Mouse (Mus musculus): ENCODE measurements around the gene Osbpl10. TPM values are rescaled to one million over a fixed set of nuclear protein-coding genes. Genes with fewer than 3 reads are reported as not detected.
"Not testable (repeated sequence)": the region's sequence is repeated elsewhere in the genome, so short reads cannot be mapped to it uniquely, and the experiment has no call there.

The Osbpl10 gene
- total RNA-seq (2015) (not detected in 2 replicates), total RNA-seq (2017) (not detected in 2 replicates)

DNA sequence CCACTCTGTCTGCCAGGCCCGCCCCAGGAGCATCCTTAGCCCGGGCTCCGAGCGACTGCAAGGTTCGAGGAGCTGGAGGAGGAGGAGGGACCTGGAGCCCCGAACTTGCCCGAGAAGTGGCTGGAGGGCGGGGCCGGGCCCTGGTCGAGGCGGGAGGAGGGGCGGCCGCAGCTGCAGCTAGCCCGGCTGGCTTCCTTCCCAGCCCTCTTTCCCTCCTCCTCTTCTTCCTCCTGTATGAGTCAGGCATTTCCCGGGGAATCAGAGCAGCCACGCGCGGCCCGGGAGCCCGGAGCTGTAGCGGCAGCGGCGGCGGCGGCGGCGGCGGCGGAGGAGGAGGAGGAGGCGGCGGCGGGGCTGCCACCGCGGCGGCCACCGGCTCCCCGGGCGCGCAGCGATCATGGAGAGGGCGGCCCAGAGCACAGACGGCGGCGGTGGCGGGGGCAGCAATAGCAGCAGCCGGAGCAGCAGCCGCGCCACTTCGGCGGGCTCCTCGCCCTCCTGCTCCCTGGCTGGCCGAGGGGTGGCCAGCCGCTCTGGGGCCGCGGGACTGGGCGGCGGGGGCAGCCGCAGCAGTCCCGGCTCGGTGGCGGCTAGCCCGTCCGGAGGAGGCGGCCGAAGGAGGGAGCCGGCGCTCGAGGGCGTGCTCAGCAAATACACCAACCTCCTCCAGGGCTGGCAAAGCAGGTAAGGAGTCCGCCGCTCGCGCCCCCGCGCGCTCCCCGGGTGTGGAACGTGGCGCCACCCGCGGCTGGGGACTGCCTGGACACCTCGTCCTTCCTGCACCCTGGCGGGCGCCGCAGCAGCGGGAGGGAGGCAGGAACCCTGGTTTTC, at the start of gene Osbpl10:
Gene Osbpl10 (plus strand): TSS at position 289 of the 831 bp plus-strand sequence.
- peak; percentile 68 for ATAC-seq (replicated peaks; ENCODE audit: poor library complexity)

DNA sequence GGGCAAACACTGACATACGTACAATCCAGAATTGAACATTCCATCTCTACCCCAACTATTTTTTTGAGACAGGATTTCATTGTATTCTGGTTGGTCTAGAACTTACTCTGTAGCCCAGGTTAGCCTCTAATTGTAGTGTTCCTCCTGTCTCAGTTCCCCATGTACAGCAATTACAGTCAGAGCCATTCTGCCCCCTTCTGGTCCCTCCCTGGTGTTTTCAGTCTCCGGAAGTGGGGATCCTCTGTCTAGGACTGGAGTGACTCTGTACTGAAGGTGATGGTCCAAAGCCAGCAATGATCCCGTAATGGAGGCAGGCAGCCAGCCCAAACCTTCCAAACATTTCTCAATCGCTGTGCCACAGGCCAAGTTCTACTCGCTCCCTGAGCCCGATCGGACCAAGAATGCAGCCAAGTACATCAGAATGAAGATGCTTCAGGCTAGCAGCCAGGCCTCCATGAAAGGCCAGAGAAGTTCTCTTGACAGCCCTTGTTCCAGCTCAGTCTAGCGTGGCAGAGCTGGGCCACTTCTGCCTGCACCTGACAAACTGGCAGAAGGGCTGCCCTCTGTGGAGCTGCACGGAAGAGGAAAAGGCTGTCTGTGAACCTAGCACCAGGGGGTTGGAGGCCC, 47.8 kb upstream of the Osbpl10 start:
- ATAC-seq (replicated peaks; ENCODE audit: poor library complexity), result no peak

DNA sequence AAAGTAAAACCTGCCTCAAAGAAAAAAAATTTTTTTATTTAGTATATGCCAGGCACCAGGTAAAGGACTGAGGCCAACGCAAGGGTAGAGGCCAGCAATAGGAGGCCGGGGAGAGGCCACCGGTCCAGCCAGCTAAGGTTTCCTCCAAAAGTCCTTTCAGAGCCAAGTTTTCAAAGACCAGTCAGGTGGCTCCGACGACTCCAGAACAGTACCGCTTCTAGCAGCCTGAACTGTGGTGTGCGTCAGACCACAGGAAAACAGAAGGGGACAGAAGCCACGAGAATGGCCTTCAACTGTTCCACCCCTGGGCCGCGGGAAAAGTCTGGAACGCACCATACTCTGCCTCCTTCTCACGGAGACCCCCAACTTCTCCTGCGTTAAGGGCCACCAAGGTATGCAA, 45.8 kb upstream of the Osbpl10 start:
- ATAC-seq (replicated peaks; ENCODE audit: poor library complexity), result 0 out of 2 replicates have a peak, but pooled peaks have one; percentile 6

DNA sequence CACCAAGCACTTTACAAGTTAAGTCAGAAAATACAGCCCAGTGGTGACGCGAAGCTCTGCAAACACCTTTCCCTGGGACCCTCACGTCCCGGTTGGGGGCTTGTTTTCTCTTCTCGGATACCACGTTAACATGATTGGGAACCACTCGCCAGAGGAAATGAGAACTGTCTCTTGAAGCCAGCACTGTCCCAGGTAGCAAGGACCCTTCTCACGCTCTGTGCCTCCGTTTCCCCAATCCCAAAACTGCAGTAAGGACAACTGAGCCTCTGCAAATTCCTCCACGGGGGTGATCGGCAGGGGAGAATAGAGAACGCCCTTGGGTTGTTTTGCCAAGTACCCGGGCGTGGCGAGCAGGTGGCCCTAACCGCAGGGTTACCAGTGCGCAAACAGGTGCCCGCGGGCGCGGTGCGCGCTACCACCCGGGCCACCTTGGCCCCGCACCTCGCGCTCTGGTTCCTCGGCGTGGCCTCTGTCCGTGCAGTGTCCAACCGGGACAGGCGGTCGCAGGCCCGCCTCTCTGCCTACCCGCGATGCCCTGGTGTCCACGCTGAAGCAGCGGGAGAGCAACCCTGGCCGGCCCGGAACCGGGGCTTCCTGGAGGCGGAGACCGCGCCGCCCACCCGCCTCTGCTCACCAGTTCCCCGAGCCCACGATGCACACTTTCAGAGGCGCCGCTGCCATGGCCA, 45.2 kb upstream of the Osbpl10 start:
- ATAC-seq (replicated peaks; ENCODE audit: poor library complexity), result no peak; the same call in none of the 2 replicates

DNA sequence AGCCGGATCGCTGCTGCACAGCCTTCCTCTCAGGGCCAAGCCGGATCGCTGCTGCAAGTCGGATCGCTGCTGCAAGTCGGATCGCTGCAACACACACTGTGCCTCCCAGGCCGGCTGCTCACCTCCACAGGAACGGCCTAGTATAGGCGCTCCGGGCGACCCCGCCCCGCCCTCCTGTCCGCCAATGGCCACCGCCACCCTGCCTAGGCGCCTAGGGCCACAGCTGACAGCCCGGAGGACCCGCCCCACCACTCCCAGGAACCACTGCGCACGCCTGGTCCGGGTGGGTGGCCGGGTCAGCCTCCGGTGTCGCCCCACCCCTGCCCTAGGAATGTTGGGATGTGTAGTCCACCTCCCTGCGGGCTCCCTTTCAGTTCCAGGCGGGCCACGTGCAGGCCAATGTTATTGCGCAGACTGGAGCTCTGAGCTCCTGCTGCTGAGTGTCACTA, 44.6 kb upstream of the Osbpl10 start, which contains the start of gene Gpd1l:
Gene Gpd1l (minus strand): TSS at position 265 of the 449 bp plus-strand sequence.
- ATAC-seq (replicated peaks; ENCODE audit: poor library complexity), result peak; percentile 92

DNA sequence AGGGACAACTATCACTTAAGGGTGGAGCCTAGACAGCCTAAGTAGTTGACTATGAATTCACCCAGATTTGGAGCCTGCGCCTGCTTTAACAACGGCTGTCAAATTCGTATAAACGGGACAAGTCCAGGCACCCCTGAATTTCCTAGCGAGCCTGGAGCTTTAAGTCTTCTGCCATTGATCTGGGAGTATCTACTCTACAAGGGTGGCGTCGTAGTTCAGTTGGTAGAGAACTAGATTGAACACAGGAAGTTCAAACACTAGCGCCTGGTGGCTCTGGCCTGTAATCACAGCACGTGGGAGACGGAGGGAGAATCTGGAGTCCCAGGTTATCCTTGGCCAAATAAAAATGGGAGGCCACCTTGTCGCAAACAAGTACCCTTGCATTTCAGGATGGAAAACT, 44.1 kb upstream of the Osbpl10 start:
- peak; percentile 19 for ATAC-seq (replicated peaks; ENCODE audit: poor library complexity)

DNA sequence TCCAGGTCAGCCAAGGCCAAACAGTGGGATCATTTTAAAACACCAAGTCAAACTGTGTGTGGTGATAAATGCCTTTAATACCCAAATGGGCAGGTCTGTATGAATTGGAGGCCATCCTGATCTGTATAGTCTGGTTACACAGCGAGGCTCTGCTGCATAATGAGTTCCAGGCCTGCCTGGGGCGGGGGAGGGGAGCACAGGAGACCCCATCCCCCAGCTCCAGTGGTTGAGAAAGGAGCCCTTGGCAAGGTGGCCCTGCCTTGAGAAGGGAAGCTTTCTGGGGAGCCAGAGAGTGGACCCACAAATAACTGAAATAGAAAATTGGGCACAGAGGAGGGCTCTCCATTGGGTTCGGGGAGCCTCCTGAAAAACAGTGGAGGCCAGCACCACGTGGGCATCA, 43.0 kb upstream of the Osbpl10 start:
- no peak for ATAC-seq (replicated peaks; ENCODE audit: poor library complexity)

DNA sequence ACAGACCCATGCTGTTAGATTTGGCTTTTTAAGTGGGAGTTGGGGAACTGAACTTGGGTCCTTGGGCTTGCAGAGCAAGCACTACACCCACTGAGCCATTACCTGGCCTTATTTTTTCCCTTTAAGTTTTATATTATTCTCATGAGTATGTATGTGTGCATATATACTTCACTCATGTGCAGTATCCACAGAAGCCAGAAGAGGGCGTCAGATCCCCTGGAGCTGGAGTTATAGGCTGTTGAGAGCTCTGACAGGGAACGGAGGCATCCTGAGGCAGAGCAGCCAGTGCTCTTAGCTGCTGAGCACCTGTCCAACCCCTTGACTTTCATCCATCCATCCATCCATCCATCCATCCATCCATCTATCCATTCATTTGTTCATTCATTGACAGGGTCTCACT, 41.7 kb upstream of the Osbpl10 start:
- no peak for ATAC-seq (replicated peaks; ENCODE audit: poor library complexity)

DNA sequence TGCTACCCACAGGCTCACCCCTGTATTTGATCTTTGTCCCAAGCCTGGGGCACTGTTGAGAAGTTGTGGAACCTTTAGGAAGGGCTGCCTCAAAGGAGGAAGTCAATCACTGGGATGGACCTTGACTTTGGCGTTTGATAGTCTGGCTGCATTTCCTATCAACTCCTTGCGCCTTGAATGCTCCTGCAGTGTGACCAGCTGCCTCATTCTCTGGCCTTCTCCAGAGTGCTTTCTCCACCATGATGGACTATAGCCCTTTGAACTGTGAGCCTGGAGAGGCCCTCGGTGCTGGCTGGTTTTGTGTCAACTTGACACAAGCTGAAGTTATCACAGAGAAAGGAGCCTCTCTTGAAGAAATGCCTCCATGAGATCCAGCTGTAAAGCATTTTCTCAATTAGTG, 33.7 kb upstream of the Osbpl10 start:
- ATAC-seq (replicated peaks; ENCODE audit: poor library complexity), result no peak

DNA sequence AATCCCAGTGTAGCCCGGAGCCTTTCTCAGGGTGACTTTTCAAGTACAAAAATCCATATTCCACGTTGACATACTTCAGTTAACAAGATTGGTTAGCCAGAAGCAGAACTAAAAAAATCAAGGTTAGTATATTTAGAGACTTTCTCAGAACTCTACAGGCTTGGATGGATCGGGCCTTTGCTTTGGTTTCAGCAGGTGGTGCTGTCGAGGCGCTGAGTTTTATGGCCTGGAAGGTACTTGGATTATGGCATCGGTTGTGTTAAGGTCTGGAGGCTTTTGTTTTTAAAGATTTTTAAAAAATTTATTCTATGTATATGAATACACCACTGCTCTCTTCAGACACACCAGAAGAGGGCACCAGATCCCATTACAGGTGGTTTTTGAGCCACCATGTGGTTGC, 32.8 kb upstream of the Osbpl10 start:
- no peak for ATAC-seq (replicated peaks; ENCODE audit: poor library complexity)

DNA sequence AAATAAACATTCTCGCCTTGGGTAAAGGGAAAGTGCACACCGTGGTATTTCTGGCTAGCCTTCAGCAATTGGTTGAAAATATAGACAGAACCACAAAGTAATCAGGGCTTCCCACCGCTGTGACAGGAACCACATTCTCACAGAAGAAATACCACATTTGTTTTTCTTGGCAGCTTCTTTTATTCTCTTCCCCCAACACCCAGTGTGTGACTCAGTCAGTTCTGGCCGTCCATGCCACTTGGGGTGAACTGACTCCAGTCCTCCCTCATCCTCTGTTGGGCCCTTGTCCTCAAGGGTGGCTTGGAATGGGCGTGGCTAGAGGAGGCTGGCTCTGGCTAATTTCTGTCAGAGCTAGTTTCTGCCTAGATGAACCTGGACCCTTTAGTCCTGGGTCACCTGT, 30.0 kb upstream of the Osbpl10 start:
- peak; percentile 74 for ATAC-seq (replicated peaks; ENCODE audit: poor library complexity)

DNA sequence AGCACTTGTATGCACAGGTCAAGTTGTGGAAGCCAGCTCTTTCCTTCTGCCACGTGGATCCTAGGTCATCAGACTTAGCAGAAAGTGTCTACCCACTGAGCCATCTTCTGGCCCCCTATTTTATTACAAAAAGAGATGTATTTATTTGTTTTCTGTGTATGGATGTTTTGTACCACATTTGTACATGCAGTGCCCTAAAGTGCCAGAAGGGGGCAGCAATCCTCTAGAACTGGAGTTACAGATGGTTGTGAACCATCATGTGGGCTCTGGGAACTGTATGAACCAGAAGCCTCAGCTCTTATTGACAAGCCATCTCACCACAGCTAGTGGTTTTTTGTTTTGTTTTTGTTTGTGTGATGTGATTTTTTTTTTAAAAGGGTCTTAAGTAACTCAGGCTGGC, 25.5 kb upstream of the Osbpl10 start:
- peak; percentile 37; the same call in 1 of the 2 replicates for ATAC-seq (replicated peaks; ENCODE audit: poor library complexity)

DNA sequence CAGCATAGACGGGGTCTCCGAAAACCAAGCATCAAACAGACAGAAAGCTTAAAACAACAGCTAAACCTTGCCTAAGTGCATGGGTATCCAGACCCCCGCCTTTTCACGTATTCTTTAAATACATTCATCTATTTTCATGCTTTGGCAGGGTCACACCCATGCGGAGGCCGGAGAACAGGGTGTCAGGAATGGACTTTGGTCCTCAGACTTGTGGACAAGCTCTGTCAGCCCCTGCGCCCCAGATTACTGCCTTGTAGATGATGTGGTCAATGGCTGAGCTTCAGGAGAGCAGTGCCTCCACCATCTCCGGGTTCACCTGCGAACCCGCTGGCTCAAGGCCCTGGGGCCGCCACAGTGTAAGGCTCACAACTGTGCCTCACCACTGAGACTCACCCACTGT, 23.0 kb upstream of the Osbpl10 start:
- no peak for ATAC-seq (replicated peaks; ENCODE audit: poor library complexity)

DNA sequence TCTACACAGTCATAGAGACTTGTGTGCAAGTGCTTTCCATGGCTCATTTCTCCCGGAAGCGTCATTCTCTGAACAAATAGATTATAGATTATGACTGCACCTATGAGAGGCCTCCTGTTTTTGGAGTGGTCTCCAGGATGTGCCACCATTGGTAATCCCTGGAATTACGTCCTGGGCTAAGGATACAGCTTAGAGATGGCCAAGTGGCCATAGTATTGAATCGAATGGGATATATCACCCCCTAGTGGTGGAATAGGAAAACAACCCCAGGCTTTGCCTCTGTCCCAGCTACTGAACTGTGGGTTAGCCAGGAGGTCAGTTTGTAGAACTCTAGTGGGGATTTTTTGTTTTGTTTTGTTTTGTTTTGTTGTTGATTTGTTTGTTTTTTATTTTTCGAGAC, 21.4 kb upstream of the Osbpl10 start:
- peak; percentile 73 for ATAC-seq (replicated peaks; ENCODE audit: poor library complexity)

DNA sequence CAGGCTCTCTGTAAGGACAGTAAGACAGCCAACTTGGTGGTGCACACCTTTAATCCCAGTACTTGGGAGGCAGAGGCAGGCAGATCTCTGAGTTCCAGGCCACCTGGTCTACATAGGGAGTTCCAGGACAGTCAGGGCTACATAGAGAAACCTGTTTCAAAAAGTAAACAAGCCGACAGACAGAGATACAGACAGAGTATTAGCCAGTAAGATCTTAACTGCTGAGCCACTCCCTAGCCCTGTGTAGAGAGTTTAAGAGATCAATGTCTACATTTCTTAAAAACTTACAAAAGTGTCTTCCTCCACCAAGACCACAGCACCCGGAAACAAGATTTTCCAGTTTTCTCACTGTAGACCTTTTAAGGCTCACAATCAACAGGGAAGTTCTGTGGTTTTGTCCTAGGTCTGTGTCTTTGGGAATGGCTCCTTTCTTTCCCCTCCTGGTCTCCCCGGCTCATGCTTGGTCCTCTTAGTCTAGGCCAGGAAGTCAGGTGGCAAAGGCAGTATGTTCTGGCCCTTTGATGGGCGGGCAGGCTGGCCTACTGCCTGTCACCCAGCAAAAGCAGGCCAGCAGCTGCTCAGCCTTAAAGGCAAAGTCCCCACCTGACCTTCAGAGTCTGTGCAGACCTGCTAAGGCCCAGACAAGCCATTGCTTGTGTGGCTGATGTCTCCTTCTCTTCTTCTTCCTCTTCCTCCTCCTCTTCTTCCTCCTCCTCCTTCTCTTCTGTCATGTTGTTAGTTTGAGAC, 18.2 kb upstream of the Osbpl10 start:
- ATAC-seq (replicated peaks; ENCODE audit: poor library complexity), result peak; percentile 17; the same call in 1 of the 2 replicates

DNA sequence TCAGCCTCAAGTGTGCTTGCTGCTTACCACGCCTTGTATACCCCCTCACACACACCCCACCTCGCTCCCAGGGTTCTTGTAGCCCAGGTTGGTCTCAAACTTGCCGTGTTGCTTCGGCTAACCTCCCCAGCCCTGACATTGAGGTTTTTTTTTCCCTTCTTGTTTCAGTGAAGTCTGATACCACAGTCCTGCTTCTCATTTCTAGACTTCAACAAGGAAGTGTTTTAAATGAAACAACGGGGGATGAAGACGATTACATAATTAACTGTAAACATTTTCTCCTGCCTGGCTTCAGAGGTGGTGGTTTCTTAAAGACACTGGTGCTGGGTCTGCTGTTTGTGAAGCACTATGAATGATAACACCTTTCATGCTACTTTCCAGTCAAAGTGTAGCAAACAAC, 17.5 kb upstream of the Osbpl10 start:
- ATAC-seq (replicated peaks; ENCODE audit: poor library complexity), result peak; percentile 40; the same call in 1 of the 2 replicates

DNA sequence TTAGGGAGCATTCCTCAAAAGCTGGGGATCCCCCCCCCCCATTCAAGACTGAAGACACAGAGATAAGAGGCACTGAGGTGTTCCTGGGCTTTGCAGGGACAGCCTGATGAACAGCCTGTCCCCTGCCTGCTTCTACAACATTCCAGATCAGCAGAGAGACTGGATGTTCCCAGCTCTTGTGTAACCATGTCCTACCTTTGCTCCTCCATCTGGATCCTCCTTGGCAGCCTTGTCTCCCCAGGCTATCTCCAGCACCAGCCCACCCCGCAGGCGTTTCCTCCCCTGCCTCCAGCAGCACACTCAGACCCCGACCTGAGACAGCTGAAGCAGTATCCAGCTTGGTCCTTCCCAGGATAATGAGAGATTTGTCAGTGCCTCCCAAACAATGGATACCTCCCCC, 14.3 kb upstream of the Osbpl10 start:
- no peak for ATAC-seq (replicated peaks; ENCODE audit: poor library complexity)

DNA sequence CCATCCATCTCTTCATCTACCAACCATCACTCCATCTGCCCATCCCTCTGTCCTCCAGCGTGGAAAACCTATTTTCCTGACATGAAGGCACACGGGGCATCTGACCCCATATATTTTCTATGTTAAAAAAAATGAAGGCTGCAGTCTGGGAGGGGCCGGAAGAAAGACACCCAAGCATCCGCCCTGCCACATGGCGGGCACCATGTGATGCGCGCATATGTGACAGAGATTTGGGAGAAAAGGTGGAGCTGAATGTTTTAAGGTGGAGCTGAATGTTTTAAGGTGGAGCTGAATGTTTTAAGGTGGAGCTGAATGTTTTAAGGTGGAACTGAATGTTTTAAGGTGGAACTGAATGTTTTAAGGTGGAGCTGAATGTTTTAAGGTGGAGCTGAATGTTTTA, 12.1 kb upstream of the Osbpl10 start:
- not testable (repeated sequence) for ATAC-seq (replicated peaks; ENCODE audit: poor library complexity)

DNA sequence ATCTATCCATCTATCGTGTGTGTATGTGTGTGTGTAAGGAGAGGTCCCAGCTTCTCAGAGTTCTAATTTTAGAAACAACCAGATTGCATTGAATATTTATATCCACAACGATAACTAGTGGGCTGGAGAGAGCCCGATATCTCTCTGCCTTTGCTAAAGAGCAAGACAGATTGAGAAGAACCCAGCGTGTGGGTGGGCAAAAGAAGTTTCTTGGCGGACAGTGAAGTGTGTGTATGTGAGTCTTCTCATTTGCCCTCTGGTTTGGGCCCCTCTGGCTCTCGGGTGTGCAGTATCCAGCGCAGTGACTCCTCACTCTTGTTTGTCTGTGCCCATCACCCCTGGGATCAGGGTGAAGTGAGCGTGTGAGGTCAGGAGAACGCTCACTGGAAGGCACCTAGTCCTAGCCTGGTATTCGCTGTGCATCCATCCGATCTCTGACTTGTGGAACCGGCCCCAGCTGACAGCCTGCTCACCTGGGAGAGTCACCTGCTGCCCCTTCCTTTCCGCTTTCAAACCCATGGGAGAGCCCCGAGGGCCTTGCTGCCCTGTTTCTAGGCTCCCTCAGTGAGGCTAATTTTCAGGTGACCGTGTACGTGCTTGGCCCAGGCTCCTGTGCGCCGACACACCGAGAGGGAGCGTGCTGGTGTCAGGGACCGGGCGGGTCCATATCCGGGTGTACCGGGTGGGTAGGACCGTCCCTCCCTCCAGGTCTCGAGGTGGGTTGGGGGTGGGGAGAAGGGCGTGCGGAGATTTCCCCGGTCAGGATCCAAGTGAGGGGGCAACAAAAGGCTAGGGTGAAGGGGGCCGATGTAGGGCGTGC, 698 bp upstream of the Osbpl10 start:
- peak; percentile 32 for ATAC-seq (replicated peaks; ENCODE audit: poor library complexity)

DNA sequence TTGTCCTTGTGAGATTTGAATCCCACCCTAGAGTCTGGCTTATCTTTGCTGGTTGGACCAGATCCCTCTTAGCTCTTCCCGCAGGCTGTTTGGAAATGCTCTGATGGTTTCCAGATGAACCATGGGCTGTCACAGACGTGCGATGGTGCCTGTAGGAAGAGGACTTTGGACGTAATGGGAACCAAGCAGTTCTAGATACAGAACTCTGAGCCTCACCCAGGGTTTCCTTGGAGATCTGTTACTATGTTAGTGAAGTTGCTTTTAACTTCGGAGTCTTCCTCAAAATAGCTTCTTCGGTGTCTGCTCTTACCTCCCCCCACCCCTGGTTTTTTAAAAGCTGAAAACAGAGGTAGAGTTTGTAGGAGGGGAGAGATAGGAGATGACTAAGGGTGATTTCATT, 1.6 kb downstream of the Osbpl10 start:
- no peak for ATAC-seq (replicated peaks; ENCODE audit: poor library complexity)

Data from megakaryocyte progenitor cell, adult 5-6 weeks (primary cell).